Mouse (Mus musculus) CD4-positive helper T cell, adult 2 months (primary cell): Measurements from ENCODE around the gene Gm28053.
A peak's percentile ranks its signal among the peaks of the same experiment; 100 is the strongest.
"Not testable (repeated sequence)": the region's sequence is repeated elsewhere in the genome, so short reads cannot be mapped to it uniquely, and the experiment has no call there.

Source experiments
- DNase-seq: peaks from one replicate; pipeline ENCODE4 v3.0.0-alpha.2; 2012; ENCODE audit warnings: low read depth, missing footprints, low spot score

Gene Gm28053

DNA sequence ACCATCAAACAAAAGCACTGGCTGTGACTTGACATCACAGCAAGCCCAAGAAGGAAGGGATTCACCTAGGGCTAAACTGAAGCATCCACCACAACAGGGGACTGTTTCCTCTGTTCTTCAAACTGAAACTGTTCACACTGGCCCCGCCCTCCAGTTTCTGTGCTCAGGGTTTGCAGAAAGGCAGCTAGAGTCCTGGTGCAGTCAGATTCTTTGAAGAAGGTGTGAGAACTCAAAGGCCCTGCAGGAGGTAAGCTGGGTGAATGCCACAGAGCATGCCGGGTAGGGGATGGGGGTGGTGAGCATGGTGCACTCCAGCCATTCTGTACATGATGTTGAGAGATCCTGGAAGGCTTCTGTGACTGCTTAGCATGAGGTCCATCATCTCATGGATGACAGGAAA is at the start of gene Gm28053, which contains the start of gene Gimap7:
TSS of gene Gm28053 (plus strand) at position 153 of the 400 bp plus-strand sequence.
TSS of gene Gimap7 (plus strand) at position 167 of the 400 bp plus-strand sequence.
- peak; percentile 92 for DNase-seq

DNA sequence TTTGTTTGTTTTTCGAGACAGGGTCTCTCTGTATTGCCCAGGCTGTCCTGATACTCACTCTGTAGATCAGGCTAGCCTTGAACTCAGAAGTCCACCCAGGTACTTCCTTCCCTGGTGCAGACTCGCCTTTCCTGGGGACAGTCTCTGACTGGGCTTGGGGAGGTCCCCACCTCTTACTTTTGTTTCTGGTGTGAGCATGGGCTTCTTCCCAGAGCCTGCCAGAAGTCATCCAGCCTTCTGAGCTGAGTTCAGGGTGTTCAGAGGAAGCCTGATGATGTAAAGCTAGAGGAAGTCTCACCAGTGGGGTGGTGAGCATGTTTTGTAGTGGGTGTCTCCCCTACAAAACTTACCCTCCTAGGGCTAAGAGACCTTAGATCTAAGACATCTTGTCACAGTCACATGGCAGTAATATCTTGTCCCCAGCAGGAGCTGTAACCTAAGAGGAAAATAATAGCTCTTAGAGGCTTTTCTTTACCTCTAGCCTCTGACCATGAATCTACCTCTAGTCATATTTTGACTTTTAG is 48.9 kb upstream of the Gm28053 start:
- peak; percentile 51 for DNase-seq

DNA sequence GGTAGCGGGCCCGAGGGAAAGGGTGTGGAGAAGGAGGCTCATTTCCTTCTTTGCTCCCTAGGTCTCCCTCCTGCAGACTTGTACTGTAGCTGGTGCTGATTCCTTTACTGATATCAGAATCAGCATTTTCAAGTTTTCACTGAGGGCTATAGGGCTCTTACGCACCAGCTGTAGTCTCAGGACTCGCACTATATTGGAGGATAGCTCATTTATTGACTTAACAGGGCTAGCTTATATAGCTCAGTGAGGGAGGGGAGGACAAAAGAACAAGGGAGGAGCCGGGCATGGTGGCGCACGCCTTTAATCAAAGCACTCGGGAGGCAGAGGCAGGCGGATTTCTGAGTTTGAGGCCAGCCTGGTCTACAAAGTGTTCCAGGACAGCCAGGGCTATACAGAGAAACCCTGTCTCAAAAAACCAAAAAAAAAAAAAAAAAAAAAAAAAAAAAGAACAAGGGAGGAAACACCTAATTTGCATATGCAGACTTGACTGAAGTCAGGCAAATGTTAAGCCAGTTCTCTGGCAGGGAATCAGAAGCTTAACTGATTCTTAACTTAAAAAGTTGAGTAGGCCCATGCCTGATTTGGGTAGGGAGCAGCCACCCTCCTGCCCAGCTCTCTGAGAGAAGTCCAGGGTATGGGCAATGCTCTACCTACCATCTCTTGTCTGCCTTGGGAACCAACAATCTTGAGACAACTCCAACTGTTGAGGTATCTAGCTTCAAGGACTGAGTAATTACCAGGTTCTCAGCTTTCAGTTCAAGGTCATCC is 43.9 kb upstream of the Gm28053 start:
- peak; percentile 62 for DNase-seq

DNA sequence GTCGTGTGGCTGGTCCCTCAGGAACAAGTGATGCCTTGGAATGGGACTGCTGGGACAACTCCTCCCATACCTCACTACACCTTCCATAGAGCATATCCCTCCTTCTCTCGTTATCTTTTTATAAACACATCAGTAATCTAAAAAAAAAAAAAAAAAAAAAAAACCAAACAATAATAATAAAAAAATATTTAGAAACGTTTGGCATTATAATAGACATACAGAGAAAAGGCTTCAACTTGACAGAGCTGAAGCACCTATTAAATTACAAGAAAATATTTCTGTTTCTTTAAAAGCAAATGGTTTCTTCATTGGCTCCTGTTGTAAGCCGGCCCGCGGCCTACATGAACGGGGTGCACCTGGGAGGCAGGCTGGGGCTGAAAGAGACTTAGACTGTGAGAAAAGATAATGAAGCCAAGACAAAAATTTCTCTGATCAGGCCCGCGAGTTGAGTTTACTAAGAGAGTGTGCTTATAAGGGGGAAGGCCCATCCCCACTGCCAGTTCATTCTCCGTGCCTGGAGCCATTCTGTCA is 42.9 kb upstream of the Gm28053 start:
- no peak for DNase-seq

DNA sequence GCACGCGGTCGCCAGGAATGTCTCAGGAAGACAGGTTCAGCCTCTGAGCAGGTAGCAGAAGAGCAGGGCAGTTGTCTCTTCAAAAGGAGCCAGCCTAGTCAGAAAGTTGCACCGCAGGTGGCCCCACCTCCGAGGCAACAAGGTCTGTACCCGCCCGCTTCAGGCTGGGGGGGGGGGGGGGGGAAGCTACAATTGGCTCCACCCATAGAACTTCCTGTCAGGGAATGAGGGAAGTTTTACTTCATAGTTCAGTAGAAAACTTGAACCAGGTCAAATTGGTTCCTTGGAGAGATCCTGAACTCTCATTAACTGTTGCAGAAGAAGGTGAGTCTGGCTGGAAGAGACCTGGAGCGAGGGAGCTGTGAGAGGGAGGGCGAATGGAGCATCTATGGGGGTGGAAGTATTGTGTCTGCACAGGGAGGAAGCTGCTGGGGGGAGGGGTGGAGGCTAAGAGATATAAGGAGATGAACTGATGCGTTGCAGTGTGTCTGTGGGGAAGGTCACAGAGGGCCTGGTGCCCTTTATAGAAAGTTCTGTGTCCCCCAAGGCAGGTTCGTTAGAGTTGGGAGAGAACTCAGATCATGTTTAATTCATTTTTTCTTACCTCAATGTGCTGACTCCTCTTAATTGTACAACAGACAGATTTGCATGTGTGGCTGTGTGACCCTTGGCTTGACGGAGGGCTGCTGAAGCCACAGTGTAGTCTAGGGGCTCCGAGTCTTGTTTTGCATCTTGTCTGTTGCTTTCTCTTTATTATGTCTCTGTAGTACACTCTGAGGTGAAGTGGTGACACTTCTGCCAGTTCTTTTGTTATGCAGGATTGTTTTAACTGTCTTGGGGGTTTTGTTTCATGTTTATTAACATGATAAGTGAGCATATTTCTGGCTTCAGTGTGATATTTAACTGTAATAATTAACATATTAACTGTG is 42.2 kb upstream of the Gm28053 start, which contains the start of gene Gimap9:
TSS of gene Gimap9 (plus strand) at position 199 of the 929 bp plus-strand sequence.
- peak; percentile 92 for DNase-seq

DNA sequence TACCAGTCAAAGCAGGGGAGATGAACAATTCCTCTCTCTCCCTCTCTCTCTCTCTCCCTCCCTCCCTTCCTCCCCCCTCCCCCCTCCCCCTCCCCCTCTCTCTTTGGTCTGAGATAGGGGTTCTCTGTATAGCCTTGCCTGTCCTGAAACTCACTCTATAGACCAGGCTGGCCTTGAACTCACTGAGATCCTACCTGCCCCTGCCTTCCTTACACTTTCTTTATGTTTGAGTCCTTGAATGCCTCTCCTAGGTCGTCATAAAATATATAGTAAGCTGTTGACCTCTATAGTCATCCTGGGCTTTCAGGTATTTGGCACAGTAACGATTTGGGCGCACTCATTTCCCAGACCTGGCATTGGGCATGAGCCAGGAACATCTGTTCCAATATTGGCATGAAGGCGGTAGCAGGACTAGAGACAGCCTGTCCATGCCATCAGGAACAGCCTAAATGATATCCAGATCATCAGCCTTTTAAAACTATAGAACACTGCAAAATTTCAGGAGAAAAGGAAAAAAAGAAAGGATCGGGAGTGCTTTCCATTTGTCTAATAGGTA is 41.5 kb upstream of the Gm28053 start:
- no peak for DNase-seq

DNA sequence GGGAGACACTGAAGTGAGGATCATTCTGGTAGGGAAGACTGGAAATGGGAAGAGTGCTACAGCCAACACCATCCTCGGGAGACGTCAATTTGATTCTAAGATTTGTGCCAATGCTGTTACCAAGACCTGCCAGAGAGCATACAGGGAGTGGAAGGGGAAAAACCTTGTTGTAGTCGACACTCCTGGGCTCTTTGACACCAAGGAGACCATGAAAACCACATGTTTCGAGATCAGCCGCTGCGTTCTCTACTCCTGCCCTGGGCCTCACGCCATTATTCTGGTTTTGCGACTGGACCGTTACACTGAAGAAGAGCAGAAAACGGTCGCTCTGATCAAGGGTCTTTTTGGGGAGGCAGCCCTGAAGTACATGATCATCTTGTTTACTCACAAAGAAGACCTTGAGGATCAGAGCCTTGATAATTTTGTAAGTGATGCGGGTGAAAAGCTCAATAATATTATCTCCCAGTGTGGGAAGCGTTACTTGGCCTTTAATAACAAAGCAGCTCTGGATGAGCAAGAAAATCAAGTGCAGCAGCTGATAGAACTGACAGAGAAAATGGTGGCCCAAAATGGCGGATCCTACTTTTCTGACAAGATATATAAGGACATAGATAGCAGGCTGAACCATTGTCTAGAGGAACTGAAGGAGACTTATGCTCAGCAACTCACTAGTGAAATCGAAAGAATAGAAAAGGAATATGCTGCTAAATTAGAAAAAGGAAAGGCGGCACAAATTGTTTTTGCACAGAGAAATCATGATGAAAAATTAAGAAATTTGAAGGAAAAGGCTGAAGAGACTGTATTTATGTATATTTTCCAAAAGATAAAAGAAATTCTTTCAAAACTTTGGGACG is 40.7 kb upstream of the Gm28053 start:
- peak; percentile 56 for DNase-seq

DNA sequence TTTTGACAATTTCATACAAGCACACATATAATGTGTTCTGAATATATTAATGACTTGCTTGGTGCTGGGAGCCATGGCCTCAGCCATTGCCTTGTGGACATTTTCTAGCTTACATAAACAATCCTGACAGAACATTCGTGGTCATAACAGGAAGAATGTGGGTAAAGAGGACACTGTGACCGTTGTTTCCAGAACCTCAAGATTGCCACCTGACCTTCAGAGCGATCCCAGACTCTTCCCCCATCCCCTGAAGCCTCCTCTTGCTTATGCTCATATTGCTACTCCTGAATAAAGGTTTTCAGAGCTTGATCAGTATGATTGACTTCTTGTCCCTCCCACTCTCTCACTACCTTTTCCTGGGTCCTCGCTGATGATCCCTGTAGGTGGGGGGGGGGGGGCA is 40.0 kb upstream of the Gm28053 start:
- DNase-seq, result no peak

DNA sequence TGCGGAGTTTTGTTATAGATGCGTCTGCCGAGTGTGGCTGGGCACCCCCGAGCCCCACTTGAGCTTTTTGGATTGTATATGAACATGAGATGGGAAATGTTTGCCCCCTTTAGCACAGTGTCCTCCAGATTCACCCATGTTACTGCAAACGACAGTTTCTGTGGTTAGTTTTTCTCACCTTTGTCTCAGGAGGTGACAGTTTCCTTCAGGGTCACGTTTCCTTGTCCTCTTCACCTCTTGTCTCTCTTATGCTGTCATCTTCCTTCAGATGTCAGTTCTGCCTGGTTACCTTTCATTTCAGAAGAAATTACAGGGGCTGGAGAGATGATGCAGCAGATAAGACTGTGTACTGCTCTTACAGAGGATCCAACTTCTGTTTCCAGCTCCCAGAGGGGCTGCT is 38.7 kb upstream of the Gm28053 start:
- peak; percentile 80 for DNase-seq

DNA sequence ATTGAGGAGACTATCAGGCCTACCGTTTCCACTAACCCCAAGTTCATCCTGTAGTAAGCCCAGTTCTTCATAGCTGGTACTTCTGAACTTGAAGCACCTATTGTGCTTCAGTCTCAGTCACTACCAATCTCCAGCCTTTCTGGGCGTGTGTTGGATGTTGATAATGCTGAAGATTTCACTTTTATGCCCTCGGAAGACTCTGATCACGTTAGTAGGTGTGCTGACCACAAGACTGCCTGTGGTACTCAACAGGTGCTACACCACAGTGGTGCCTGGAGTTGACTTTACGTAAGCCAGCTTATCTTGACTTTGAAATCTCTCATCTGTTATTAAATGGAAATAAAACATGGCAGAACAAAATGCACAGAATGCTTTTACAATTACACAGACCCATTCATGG is 38.0 kb upstream of the Gm28053 start:
- peak; percentile 89 for DNase-seq

DNA sequence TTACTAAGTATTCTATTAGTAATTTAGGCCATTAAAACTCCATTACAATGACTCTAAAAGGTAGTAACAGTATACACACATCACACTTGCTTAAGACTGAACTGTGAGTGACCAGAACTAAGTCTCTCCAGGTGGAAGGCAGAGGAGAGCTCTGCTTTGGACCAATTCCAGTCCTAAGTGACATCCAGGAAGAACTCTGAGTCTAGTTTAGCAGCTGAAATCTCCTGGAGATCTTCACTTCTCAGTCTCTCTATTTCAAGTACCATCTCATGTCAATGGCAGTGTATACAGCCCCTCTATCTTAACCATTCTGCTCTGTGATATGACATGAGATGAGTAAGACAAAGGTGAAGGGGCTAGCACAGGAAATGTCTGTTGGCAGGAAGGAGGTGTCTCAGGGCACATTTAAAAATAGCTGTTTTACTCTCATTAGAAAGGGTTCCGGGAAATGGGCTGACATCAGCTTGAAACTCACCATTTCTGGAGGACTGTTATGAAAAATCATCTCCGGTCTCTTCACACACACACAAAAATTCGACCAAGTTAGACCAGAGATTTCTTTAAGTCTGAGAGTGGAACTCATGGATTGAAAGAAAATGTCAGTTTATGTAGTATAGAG is 36.8 kb upstream of the Gm28053 start:
- DNase-seq, result peak; percentile 77

DNA sequence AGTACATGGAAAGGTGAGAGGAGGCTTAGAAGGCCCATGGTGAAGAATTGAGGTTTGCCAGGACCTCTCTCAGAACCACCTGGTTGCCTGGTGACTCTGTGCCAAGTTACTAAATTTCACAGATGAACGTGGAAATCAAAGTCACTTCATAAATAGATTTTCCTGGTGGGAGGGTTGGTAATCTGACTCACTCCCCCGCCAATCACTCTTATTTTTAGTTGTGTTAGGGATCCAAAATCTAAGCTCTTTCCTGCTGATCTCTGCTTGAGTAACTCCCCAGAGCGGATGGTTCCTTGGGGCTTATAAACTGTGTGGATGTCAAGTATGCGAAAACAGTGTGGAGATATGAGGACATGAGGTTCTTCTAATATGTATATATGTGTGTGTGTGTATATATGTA is 36.1 kb upstream of the Gm28053 start:
- DNase-seq, result no peak

DNA sequence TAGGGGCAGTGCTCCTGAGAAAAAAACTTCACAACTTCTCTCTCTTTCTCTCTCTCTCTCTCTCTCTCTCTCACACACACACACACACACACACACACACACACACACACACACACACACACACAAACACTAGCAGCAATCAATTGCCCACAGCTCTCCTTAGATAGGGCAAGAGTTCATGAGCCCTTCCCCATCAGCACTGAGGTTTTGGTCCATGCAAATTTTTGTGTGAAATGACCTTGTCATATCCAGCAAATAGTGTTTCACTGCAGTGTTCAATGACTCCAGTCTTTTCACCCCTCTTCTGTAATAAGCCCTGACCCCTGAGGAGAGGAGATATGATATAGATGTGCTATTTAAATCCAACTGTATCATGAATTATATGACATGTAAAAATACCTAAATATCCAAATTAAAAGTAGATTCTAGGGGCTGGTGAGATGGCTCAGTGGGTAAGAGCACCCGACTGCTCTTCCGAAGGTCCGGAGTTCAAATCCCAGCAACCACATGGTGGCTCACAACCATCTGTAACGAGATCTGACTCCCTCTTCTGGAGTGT is 35.1 kb upstream of the Gm28053 start:
- DNase-seq, result not testable (repeated sequence)

DNA sequence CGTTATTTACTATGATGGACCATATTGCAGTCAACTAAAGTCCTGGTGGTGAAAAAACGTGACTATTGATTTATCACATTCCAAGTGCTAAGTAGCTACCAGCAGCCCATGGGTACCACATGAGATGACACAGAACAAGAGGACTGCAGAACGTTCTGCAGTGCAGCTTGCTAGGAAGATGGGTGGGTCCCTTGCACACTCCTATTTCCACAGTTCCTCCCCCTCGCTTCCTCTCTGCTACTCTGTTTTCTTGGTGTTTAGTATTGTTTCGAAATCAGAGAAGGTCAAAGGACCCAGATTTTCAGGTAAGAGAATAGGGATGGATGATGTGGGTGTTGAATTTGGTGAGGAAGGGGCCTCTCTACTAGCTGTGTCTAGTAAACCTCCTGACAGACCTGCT is 34.1 kb upstream of the Gm28053 start, which contains the start of gene Gimap4:
TSS of gene Gimap4 (plus strand) at position 231 of the 400 bp plus-strand sequence.
- peak; percentile 74 for DNase-seq

DNA sequence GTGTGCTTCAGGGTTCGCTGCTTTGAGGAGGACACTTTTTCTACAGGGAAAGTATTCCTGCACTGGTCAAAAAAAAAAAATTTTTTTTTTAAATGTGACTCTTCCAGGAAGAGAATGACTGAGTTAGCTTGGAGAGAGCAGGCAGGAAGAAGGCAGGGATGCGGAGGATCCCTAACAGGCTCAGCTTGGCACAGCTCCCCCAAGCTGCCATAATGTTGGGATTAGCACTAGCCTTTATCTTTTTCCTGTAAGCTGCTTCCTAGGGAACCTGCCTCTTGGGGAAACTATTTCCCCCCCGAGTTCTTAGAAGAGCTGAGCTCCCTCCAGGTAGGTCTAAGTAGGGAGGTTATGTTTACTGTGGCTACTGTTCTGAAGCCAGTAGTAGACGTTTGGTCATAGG is 33.6 kb upstream of the Gm28053 start:
- no peak for DNase-seq

DNA sequence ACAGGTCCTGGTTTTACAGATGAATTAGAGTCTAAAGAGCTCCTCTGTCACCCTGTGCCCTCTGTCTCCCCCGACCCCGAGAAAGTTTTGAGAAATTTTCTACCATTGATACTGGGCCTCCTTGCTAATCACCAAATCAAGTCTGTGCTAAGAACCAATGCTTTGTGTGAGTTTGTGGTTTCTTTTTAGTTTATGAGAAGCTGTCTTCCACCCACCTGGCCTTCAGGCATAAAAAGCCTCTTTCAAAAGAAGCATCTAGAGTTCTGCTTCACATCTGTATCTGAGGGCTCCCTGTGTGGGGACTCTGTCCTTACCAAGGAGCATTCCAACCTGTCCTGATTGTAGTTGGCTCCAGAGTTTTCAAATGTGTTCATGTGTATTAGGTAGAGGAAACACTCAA is 33.2 kb upstream of the Gm28053 start:
- DNase-seq, result peak; percentile 53

DNA sequence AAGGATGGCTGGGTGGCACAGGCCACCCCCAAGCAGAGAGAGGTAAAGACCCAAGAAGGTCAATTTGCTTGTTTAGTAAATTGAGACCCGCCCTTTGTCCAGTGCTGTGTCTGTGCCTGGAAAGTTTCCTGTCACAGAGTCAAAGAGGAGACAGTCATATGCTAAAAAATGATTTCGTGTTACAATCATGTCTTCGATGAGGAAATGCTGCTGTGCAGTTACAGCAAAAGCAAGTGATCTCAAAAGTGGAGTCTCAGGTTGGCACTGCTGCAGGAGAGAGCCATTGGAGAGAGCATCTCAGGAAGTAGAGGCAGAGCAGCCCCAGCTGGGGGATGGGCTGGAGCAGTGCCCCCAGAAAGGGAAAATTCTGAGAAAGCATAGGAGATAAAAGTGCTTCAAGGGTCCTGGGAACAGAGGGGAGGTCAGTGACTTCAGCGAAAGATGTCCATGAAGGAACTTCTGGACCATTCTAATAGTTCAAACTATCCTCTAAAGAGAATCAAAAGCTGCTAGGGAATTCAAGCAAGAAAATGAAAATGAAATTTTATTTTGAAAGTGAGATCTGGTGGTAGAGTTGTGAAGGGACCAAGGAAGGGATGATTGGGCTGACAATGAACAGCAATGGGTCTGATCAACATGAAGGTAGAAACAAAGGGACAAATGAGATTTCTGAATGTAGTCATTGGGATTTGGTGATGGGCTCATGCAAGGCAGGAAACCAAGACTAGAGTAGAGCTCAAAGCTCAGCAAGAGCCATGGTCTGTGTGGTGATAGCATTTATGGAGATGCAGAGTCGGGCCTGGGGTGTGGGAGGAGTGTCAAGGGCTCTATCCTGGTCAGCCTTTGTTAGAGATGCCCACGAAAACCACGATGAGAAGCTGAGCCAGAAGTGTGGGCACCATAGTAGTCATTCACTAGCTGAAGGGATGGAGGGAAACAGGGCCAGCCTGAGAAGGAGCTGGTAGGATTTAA is 32.4 kb upstream of the Gm28053 start:
- peak; percentile 45 for DNase-seq

DNA sequence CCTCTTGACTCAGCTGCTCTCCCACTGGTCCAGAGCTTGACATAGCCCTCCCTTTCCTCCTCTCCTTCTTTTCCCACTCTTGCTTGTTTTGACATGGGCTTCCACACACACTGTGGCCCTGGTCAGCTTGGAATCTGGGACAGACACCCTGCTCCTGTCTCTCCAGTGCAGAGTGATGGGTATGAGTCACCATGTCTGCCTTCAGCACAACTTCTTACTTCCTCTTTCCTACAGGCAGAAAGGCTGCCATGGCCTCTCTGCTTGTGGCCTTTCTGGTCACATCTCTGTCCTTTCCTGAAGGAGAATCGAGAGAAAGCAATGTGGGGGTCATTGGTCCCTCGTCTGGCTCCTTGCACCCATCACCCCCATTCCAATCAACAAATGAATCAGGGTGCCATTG is 31.3 kb upstream of the Gm28053 start:
- peak; percentile 37 for DNase-seq

DNA sequence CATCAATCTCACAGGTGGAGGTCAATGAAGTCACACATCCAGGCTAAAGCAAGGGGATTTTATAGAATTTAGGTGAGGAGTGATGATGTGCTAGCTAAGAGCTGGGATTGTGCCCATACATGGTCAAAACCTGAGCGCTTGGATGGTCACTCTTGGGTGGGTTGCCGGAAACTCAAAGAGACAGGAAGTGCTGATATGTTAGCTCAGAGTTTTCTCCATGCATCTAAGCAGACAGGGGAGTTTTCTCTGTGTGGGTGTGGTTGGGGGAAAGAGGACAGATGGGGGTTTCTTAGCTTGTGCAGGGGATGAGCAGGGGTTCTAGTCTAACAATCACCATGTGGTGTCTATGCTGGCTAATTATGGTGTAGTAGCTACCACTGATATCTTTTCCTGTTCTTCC is 29.1 kb upstream of the Gm28053 start:
- DNase-seq, result peak; percentile 42
